ENCODE assay signal across 15 mouse cellular contexts in genomic region chr2:38543158-38543557, GRCm38 (mm10).
"Had no signal": no experiment of that assay in that cellular context is flagged by ENCODE, and none has a peak within 500 bp of the region (broad histone marks: within the 10 kb centered on the region; RNA-seq: fewer than 3 reads in every experiment).

No protein-coding gene starts in this region.

- DNase-seq: retina, postnatal 1 day; right cerebral cortex, adult 18-20 months; right cerebral cortex, postnatal 14 days; right cerebral cortex, postnatal 25 days; right cerebral cortex, postnatal 4 days; spleen, adult 18-20 months; thymus, adult 18-20 months; thymus, adult 2 months; thymus, postnatal 14 days; thymus, postnatal 25 days; thymus, postnatal 36 days; thymus, postnatal 4 days had no signal

- H3K36me3 ChIP-seq: neural tube, embryonic 15.5 days; stomach, embryonic 15.5 days had no signal

- H3K9me3 ChIP-seq: neural tube, embryonic 15.5 days; stomach, embryonic 15.5 days had no signal

- H3K4me2 ChIP-seq: neural tube, embryonic 15.5 days; stomach, embryonic 15.5 days had no signal

- H3K27me3 ChIP-seq: neural tube, embryonic 15.5 days; stomach, embryonic 15.5 days had no signal

- H3K4me3 ChIP-seq: neural tube, embryonic 15.5 days; stomach, embryonic 15.5 days had no signal

- H3K9ac ChIP-seq: neural tube, embryonic 15.5 days; stomach, embryonic 15.5 days had no signal

- H3K27ac ChIP-seq: neural tube, embryonic 15.5 days; stomach, embryonic 15.5 days; stomach, postnatal 0 days had no signal
